Mouse (Mus musculus) urinary bladder, postnatal 25 days (tissue): ENCODE data around the gene Pam16.
"Not testable (repeated sequence)": the region's sequence is repeated elsewhere in the genome, so short reads cannot be mapped to it uniquely, and the experiment has no call there.

Source experiments
- DNase-seq: peaks from one replicate; pipeline ENCODE4 v3.0.0; 2022; ENCODE audit warnings: low spot score

Gene Pam16

GRCm38 (mm10) chr16:4592909-4593875 lies 31.6 kb downstream of the Pam16 start:
- peak; percentile 51 for DNase-seq

DNA sequence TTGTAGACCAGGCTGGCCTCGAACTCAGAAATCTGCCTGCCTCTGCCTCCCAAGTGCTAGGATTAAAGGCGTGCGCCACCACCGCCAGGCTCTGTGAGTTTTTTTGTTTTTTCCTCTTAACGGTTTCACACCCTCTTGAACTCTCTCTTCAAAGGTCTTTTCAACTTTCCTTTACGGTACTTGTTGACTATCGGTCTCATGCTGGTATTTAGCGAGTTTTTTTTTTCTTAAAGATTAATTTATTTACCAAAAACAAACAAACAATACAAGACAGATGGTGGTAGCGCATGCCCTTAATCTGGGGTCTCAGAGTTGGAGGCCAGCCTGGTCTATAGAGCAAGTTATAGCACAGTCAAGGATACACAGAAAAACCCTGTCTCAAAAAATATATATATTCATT lies 34.6 kb downstream of the Pam16 start:
- no peak for DNase-seq

DNA sequence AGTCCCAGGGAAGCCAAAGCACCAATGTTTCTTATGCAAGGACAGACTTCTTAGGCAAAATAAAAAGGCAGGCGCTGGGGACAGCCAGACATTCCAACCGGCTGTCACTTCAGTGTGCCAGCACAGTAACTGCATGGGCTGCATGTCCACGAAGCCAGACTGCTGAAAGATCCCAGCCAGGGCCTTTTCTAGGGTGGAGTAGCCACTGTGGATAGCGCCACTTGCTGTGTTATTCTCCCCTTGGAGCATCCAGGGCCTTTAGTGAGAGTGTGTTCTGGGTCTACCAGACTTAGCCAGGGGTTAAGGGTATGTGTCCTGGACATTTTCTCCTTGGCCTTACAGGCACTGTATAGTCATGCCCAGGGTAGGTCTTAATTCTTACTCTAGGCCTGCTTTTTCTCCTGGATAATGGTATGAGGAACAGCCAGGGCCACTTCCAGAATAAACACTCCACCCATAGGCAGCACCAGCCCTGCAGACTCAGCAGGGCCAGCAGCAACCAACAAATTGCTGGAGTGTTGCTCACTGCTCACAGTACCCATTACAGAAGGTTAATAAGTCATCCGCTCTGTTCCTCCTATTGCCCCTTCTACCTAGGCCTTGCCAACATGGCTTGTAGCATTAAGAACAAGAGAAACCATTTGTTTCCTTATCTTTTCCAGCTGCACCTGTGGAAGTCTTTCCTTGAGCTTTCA lies 37.1 kb downstream of the Pam16 start:
- no peak for DNase-seq

DNA sequence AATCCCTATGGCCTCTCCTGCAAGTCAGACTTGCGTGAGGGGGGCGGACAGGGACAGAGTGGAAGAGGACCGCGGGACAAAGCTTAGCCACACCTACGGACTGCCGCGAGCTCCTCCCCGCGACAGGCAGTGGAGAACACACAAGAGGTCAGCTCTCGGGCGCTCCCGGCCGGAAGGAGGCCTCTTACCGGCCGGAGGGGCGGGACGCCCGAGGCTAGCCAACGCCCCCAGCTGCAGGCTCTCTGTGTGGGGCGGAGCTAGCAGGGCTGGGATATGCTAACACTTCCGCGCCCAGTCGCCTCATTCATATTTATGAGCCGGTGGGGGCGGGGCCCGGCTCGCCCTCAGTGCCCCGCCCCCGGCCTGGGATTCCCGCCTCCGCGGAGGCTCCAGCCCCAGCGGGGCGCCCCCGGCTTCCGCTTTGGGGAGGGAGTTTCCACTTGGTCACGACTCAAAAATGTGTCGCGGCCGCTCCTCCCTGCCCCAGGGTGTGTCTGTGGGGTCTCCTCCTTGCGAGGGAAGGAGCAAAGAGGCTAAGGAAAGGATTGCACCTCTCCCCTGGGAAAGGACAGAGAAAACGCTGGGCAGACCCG lies 38.2 kb downstream of the Pam16 start:
- peak; percentile 96 for DNase-seq

- DNase-seq = no peak
Observed at GRCm38 (mm10) chr16:4585642-4586530, 38.9 kb downstream of the Pam16 start.

DNA sequence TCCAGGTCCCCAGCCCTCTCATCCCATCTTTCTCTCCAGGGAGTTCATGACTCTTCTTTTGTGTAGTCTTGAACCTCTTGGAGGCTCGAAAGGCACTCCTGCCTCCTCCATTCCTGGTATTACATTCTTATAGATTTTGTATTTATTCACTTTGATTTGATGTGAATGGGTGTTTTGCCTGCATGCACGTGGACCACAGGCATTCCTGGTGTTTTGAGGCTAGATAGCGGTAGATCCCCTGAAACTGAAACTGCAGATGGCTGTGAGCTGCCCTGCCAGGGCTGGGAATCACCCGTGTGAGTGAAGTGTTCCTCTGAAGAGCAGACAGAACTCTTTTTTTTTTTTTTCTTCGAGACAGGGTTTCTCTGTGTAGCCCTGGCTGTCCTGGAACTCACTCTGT lies 40.4 kb downstream of the Pam16 start:
- no peak for DNase-seq

DNA sequence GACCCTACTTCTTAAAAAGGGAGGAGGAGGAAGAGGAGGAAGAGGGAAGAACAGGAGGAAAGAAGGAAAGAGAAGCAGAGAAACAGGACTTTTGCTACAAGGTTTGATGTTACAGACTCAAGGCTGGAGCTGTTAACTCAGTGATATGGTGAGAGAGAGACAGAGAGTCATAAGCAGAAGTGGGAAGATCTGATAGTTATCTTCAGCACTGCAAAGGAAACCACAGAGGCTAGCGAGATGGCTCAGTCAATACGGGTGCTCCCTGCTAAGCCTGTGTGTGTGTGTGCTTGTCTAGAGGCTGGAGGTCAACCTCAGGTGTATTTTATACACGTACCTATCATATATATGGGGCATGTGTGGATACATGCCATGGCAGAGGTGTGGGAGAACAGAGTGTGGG lies 41.0 kb downstream of the Pam16 start:
- DNase-seq = no peak

DNA sequence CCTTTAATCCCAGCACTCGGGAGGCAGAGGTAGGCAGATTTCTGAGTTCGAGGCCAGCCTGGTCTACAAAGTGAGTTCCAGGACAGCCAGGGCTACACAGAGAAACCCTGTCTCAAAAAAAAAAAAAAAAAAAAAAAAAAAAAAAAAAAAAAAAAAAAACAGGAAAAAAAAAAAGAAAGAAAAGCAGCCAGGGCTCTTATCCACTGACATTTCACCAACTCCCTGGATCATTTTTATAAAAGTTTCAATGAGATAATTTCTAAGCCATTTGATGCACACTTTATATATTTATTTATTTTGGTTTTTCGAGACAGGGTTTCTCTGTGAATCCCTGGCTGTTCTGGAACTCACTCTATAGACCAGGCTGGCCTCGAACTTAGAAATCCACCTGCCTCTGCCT lies 43.6 kb downstream of the Pam16 start:
- not testable (repeated sequence) for DNase-seq

- no peak for DNase-seq
Observed at GRCm38 (mm10) chr16:4578630-4579029, 46.2 kb downstream of the Pam16 start.

DNA sequence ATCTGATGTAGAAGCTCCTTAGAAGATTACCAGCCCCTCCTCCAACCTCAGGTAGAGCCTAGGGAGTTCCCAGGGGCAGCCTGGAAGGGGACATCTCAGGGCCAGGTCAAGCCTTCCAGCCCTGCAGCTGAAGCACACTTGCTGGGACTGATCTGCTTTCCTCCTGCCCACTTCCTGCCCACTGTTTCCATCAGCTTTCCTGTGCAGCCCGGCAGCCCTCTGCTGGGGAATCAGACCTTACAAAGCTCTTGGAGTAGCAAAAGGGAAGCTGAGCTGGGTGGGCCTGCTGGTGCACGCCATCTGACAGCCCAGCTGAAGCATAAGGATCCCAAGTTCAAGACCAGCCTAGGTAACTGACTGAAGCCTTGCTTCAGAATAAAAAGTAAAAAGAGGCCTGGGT lies 47.9 kb downstream of the Pam16 start:
- DNase-seq = no peak

- DNase-seq = no peak
Observed at GRCm38 (mm10) chr16:4576038-4576437, 48.8 kb downstream of the Pam16 start.

- no peak for DNase-seq
Observed at GRCm38 (mm10) chr16:4570737-4571136, 54.1 kb downstream of the Pam16 start.

GRCm38 (mm10) chr16:4567912-4568311 lies 56.9 kb downstream of the Pam16 start:
- DNase-seq = peak; percentile 88
